Mouse (Mus musculus): ENCODE measurements around the gene Gpd1. TPM values are rescaled to one million over a fixed set of nuclear protein-coding genes. Genes with fewer than 3 reads are reported as not detected.
A peak's percentile ranks its signal among the peaks of the same experiment; 100 is the strongest.

Gpd1 gene
- polyA plus RNA-seq, 1 experiment from 2014 or later = 0.10 TPM

GRCm38 (mm10) chr15:99735631-99736030 lies 18.3 kb downstream of the Gpd1 start:
- WGBS = 93% methylated on average over 2 of the region's 2 CpGs
- H3K36me3 ChIP-seq (replicated peaks; ENCODE audit: control insufficient read depth, insufficient read depth, low read depth, low read length) = no peaks in the 10 kb centered on the region; the same call in 1 of the 2 replicates
- DNase-seq (ENCODE audit: low spot score) = no peak

GRCm38 (mm10) chr15:99736675-99737074 lies 19.4 kb downstream of the Gpd1 start:
- no peak for ATAC-seq (replicated peaks; ENCODE audit: insufficient number of reproducible peaks, low FRiP score, low TSS enrichment, low read depth)
- H3K4me3 ChIP-seq (ENCODE audit: low read depth, low read length) = no peak overlapping the region
- H3K36me3 ChIP-seq (replicated peaks; ENCODE audit: control insufficient read depth, insufficient read depth, low read depth, low read length) = no peaks in the 10 kb centered on the region; the same call in none of the 2 replicates

More at GRCm38 (mm10) chr15:99735631-99736030, 18.3 kb downstream of the Gpd1 start:
- H3K9ac ChIP-seq (replicated peaks; ENCODE audit: low read length) = no peak overlapping the region
- no peaks in the 10 kb centered on the region for H3K4me1 ChIP-seq (ENCODE audit: control insufficient read depth, insufficient read depth, low read length)
- no peak overlapping the region for H3K4me3 ChIP-seq (ENCODE audit: low read depth, low read length)
- H3K9me3 ChIP-seq (replicated peaks; ENCODE audit: control insufficient read depth, low read length) = no peaks in the 10 kb centered on the region
- no peak overlapping the region for H3K27ac ChIP-seq (replicated peaks; ENCODE audit: low read depth, low read length)
- no peaks in the 10 kb centered on the region for H3K27me3 ChIP-seq (ENCODE audit: control insufficient read depth, insufficient read depth, low read length)
- H3K4me2 ChIP-seq (ENCODE audit: low read depth, low read length) = no peak overlapping the region
- ATAC-seq (replicated peaks; ENCODE audit: insufficient number of reproducible peaks, low FRiP score, low TSS enrichment, low read depth) = no peak

GRCm38 (mm10) chr15:99740229-99740628 lies 22.9 kb downstream of the Gpd1 start:
- Histone ChIP-seq H3K9ac (replicated peaks; ENCODE audit: low read length) (no peak overlapping the region), H3K9me3 (replicated peaks; ENCODE audit: control insufficient read depth, low read length) (no peaks in the 10 kb centered on the region), H3K27ac (replicated peaks; ENCODE audit: low read depth, low read length) (no peak overlapping the region), H3K4me3 (ENCODE audit: low read depth, low read length) (no peak overlapping the region), H3K4me2 (ENCODE audit: low read depth, low read length) (no peak overlapping the region), H3K36me3 (replicated peaks; ENCODE audit: control insufficient read depth, insufficient read depth, low read depth, low read length) (no peaks in the 10 kb centered on the region; the same call in none of the 2 replicates), H3K4me1 (ENCODE audit: control insufficient read depth, insufficient read depth, low read length) (no peaks in the 10 kb centered on the region), H3K27me3 (ENCODE audit: control insufficient read depth, insufficient read depth, low read length) (no peaks in the 10 kb centered on the region)
- DNase-seq (ENCODE audit: low spot score) (no peak), ATAC-seq (replicated peaks; ENCODE audit: insufficient number of reproducible peaks, low FRiP score, low TSS enrichment, low read depth) (no peak)
- 90% methylated on average over 4 of the region's 4 CpGs for WGBS

More at GRCm38 (mm10) chr15:99736675-99737074, 19.4 kb downstream of the Gpd1 start:
- no peak overlapping the region for H3K27ac ChIP-seq (replicated peaks; ENCODE audit: low read depth, low read length)
- H3K27me3 ChIP-seq (ENCODE audit: control insufficient read depth, insufficient read depth, low read length) = no peaks in the 10 kb centered on the region
- no peaks in the 10 kb centered on the region for H3K9me3 ChIP-seq (replicated peaks; ENCODE audit: control insufficient read depth, low read length)
- H3K4me2 ChIP-seq (ENCODE audit: low read depth, low read length) = no peak overlapping the region
- DNase-seq (ENCODE audit: low spot score) = no peak
- H3K9ac ChIP-seq (replicated peaks; ENCODE audit: low read length) = no peak overlapping the region
- WGBS = 94% methylated on average over 11 of the region's 11 CpGs
- no peaks in the 10 kb centered on the region for H3K4me1 ChIP-seq (ENCODE audit: control insufficient read depth, insufficient read depth, low read length)

GRCm38 (mm10) chr15:99754204-99754603 lies 36.9 kb downstream of the Gpd1 start:
- Histone ChIP-seq H3K36me3 (replicated peaks; ENCODE audit: control insufficient read depth, insufficient read depth, low read depth, low read length) (no peaks in the 10 kb centered on the region), H3K9ac (replicated peaks; ENCODE audit: low read length) (no peak overlapping the region), H3K4me3 (ENCODE audit: low read depth, low read length) (no peak overlapping the region), H3K27me3 (ENCODE audit: control insufficient read depth, insufficient read depth, low read length) (no peaks in the 10 kb centered on the region), H3K9me3 (replicated peaks; ENCODE audit: control insufficient read depth, low read length) (no peaks in the 10 kb centered on the region), H3K4me1 (ENCODE audit: control insufficient read depth, insufficient read depth, low read length) (no peaks in the 10 kb centered on the region), H3K4me2 (ENCODE audit: low read depth, low read length) (no peak overlapping the region), H3K27ac (replicated peaks; ENCODE audit: low read depth, low read length) (no peak overlapping the region)
- WGBS = 92% methylated on average over 3 of the region's 3 CpGs
- ATAC-seq (replicated peaks; ENCODE audit: insufficient number of reproducible peaks, low FRiP score, low TSS enrichment, low read depth) (no peak), DNase-seq (ENCODE audit: low spot score) (no peak)

GRCm38 (mm10) chr15:99767467-99767866 lies 50.2 kb downstream of the Gpd1 start:
- WGBS = 89% methylated on average over 4 of the region's 4 CpGs
- ATAC-seq (replicated peaks; ENCODE audit: insufficient number of reproducible peaks, low FRiP score, low TSS enrichment, low read depth) (no peak), DNase-seq (ENCODE audit: low spot score) (no peak)
- H3K9ac ChIP-seq (replicated peaks; ENCODE audit: low read length) = no peak overlapping the region
- no peaks in the 10 kb centered on the region for H3K4me1 ChIP-seq (ENCODE audit: control insufficient read depth, insufficient read depth, low read length)
- no peaks in the 10 kb centered on the region for H3K36me3 ChIP-seq (replicated peaks; ENCODE audit: control insufficient read depth, insufficient read depth, low read depth, low read length)
- H3K27me3 ChIP-seq (ENCODE audit: control insufficient read depth, insufficient read depth, low read length) = no peaks in the 10 kb centered on the region
- no peak overlapping the region for H3K4me2 ChIP-seq (ENCODE audit: low read depth, low read length)
- no peaks in the 10 kb centered on the region for H3K9me3 ChIP-seq (replicated peaks; ENCODE audit: control insufficient read depth, low read length)
- H3K4me3 ChIP-seq (ENCODE audit: low read depth, low read length) = no peak overlapping the region
- no peak overlapping the region for H3K27ac ChIP-seq (replicated peaks; ENCODE audit: low read depth, low read length)

- Histone ChIP-seq H3K9me3 (replicated peaks; ENCODE audit: control insufficient read depth, low read length) (no peaks in the 10 kb centered on the region), H3K27ac (replicated peaks; ENCODE audit: low read depth, low read length) (no peak overlapping the region), H3K4me1 (ENCODE audit: control insufficient read depth, insufficient read depth, low read length) (no peaks in the 10 kb centered on the region), H3K4me2 (ENCODE audit: low read depth, low read length) (no peak overlapping the region), H3K4me3 (ENCODE audit: low read depth, low read length) (no peak overlapping the region), H3K36me3 (replicated peaks; ENCODE audit: control insufficient read depth, insufficient read depth, low read depth, low read length) (no peaks in the 10 kb centered on the region), H3K27me3 (ENCODE audit: control insufficient read depth, insufficient read depth, low read length) (no peaks in the 10 kb centered on the region), H3K9ac (replicated peaks; ENCODE audit: low read length) (no peak overlapping the region)
- no peak for ATAC-seq (replicated peaks; ENCODE audit: insufficient number of reproducible peaks, low FRiP score, low TSS enrichment, low read depth)
- 90% methylated on average over 1 of the region's 1 CpGs for WGBS
- no peak for DNase-seq (ENCODE audit: low spot score)
Observed at GRCm38 (mm10) chr15:99768761-99769160, 51.4 kb downstream of the Gpd1 start.

GRCm38 (mm10) chr15:99771004-99771500 lies 53.7 kb downstream of the Gpd1 start:
- WGBS = 28% methylated on average over 5 of the region's 5 CpGs
- Histone ChIP-seq H3K9ac (replicated peaks; ENCODE audit: low read length) (peak overlapping the region; percentile 91), H3K27ac (replicated peaks; ENCODE audit: low read depth, low read length) (no peak overlapping the region), H3K4me3 (ENCODE audit: low read depth, low read length) (peak overlapping the region; percentile 80), H3K4me1 (ENCODE audit: control insufficient read depth, insufficient read depth, low read length) (no peaks in the 10 kb centered on the region), H3K4me2 (ENCODE audit: low read depth, low read length) (peak overlapping the region; percentile 72), H3K9me3 (replicated peaks; ENCODE audit: control insufficient read depth, low read length) (no peaks in the 10 kb centered on the region), H3K36me3 (replicated peaks; ENCODE audit: control insufficient read depth, insufficient read depth, low read depth, low read length) (no peaks in the 10 kb centered on the region), H3K27me3 (ENCODE audit: control insufficient read depth, insufficient read depth, low read length) (no peaks in the 10 kb centered on the region)
- no peak for DNase-seq (ENCODE audit: low spot score)
- ATAC-seq (replicated peaks; ENCODE audit: insufficient number of reproducible peaks, low FRiP score, low TSS enrichment, low read depth) = no peak

- under 1% methylated on average over 54 of the region's 59 CpGs for WGBS
- DNase-seq (ENCODE audit: low spot score) = no peak
- Histone ChIP-seq H3K4me1 (ENCODE audit: control insufficient read depth, insufficient read depth, low read length) (no peaks in the 10 kb centered on the region), H3K27me3 (ENCODE audit: control insufficient read depth, insufficient read depth, low read length) (no peaks in the 10 kb centered on the region), H3K9ac (replicated peaks; ENCODE audit: low read length) (peak overlapping the region; percentile 91), H3K4me2 (ENCODE audit: low read depth, low read length) (peak overlapping the region; percentile 72), H3K4me3 (ENCODE audit: low read depth, low read length) (peak overlapping the region; percentile 80), H3K27ac (replicated peaks; ENCODE audit: low read depth, low read length) (peak overlapping the region; percentile 92), H3K36me3 (replicated peaks; ENCODE audit: control insufficient read depth, insufficient read depth, low read depth, low read length) (no peaks in the 10 kb centered on the region), H3K9me3 (replicated peaks; ENCODE audit: control insufficient read depth, low read length) (no peaks in the 10 kb centered on the region)
- ATAC-seq (replicated peaks; ENCODE audit: insufficient number of reproducible peaks, low FRiP score, low TSS enrichment, low read depth) = peak; percentile 65
Observed at GRCm38 (mm10) chr15:99771601-99772276, 54.4 kb downstream of the Gpd1 start.

All from embryonic facial prominence, embryonic 11.5 days (tissue).